Mouse (Mus musculus) thymus, postnatal 25 days (tissue): ENCODE data around the gene Spag9.

Experiments used
- DNase-seq: peaks from one replicate; pipeline ENCODE4 v3.0.0; 2022

Gene Spag9

GRCm38 (mm10) chr11:94160443-94161266 is 164.8 kb downstream of the Spag9 start:
- peak; percentile 14 for DNase-seq

- no peak for DNase-seq
Measured at GRCm38 (mm10) chr11:94161267-94161646, 165.4 kb downstream of the Spag9 start.

GRCm38 (mm10) chr11:94161867-94162581 is 166.1 kb downstream of the Spag9 start:
- DNase-seq = no peak

- no peak for DNase-seq
Measured at GRCm38 (mm10) chr11:94163005-94163767, 167.3 kb downstream of the Spag9 start.

GRCm38 (mm10) chr11:94165745-94166144 is 169.9 kb downstream of the Spag9 start:
- DNase-seq = no peak

GRCm38 (mm10) chr11:94168238-94168637 is 172.3 kb downstream of the Spag9 start:
- no peak for DNase-seq

- DNase-seq = no peak
Measured at GRCm38 (mm10) chr11:94169596-94169995, 173.7 kb downstream of the Spag9 start.

- DNase-seq = no peak
Measured at GRCm38 (mm10) chr11:94171691-94172090, 175.8 kb downstream of the Spag9 start.

- no peak for DNase-seq
Measured at GRCm38 (mm10) chr11:94172186-94172585, 176.3 kb downstream of the Spag9 start.

- DNase-seq = no peak
Measured at GRCm38 (mm10) chr11:94173726-94174146, 177.8 kb downstream of the Spag9 start.

- DNase-seq = no peak
Measured at GRCm38 (mm10) chr11:94175288-94175687, 179.4 kb downstream of the Spag9 start.
